Mouse (Mus musculus) CD8-positive naive resting alpha-beta T cell, adult 57 days (primary cell): ENCODE measurements around the gene Vmn1r7. TPM values are rescaled to one million over a fixed set of nuclear protein-coding genes. Genes with fewer than 3 reads are reported as not detected.

Experiments
- total RNA-seq: library from RNA; stranded (reverse); gene quantifications from one replicate; pipeline ENCODE4 v1.2.4, GENCODE M21; 2023

Vmn1r7 gene
- total RNA-seq = not detected

DNA sequence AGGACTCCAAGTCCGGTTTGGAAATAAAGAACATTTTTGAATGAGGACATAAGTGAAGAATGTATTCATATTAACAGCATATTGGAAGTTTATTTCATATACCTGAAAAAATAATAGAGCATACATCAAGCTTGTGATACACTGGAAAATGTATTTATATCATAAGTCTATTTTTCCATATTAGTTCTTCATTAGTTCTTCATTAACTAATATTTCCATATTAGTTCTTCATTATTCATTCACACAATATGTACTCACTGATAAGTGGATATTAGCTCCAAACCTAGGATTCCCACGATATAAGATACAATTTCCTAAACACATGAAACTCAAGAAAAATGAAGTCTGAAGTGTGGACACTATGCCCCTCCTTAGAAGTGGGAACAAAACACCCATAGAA is at the start of gene Vmn1r7:
TSS of gene Vmn1r7 (minus strand) at position 101 of the 400 bp plus-strand sequence.

DNA sequence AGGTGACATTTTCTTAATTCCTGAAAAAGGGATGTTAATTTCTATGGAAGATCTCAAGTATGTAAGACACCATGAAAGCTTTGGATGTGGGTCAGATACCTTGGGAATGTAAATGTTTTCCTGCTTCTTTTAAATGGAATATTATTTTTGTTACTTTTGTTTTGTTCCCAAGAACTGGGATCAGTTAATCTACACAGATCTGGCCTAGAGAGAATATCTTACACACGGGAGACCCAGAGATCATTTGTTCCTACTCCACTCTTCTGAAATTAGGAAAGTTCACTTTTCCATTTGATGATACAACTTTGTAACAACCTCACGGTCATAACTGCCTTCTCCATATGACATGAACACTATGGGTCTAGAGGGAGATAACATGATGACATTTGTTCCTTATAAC is 41.4 kb upstream of the Vmn1r7 start, which contains the start of gene Vmn1r9:
TSS of gene Vmn1r9 (plus strand) at position 301 of the 400 bp plus-strand sequence.

DNA sequence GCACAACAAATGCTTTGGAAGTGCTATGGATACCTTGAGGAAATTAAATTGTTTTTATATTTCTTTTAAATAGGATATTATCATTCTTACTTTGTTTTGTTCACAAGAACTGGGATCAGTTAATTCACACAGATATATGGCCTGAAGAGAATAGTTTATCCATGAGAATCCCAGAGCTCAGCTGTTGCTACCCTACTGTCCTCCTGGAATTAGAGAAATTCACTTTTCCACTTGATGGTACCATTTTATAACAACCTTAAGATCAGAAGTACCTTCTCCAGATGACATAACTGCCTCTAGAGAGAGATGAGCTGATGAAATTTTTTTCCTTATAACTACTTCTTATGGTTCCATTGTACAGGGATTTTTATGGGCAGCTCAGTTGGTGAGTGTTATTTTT is 6.9 kb upstream of the Vmn1r7 start, which contains the start of gene Vmn1r8:
TSS of gene Vmn1r8 (plus strand) at position 301 of the 400 bp plus-strand sequence.

DNA sequence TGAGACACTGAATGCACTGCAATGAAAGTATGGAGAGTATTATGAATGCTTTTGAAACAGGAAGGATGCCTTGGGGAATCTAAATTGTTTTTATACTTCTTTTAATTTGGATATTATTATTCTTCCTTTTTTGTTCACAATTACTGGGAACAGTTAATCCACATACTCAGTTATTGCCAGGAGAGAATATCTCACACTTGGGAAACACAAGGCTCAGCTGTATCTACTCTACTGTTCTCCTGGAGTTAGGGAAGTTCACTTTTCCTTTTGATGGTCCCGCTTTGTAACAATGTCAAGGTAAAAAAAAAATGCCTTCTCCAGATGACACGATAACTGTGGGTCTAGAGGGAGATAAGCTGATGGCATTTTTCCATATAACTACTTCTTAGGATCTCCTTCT is 28.2 kb downstream of the Vmn1r7 start, which contains the start of gene Vmn1r6:
TSS of gene Vmn1r6 (plus strand) at position 301 of the 400 bp plus-strand sequence.

Other genes starting within 250 kb of the Vmn1r7 start
- gene Kbtbd2, start 227.5 kb downstream of the Vmn1r7 start, total RNA-seq = 95.0 TPM
- gene Fkbp9, start 193.3 kb downstream of the Vmn1r7 start, total RNA-seq = not detected
- 51.7 TPM for gene Nt5c3, start 101.4 kb downstream of the Vmn1r7 start, total RNA-seq
- gene Vmn1r4, start 101.3 kb downstream of the Vmn1r7 start, total RNA-seq = 0.24 TPM
- not detected for gene Vmn1r5, start 55.1 kb downstream of the Vmn1r7 start, total RNA-seq
- not detected for gene Vmn1r6, start 28.1 kb downstream of the Vmn1r7 start, total RNA-seq
- gene Vmn1r8, start 7.0 kb upstream of the Vmn1r7 start, total RNA-seq = not detected
- not detected for gene Vmn1r9, start 41.5 kb upstream of the Vmn1r7 start, total RNA-seq
- not detected for gene Vmn1r10, start 84.1 kb upstream of the Vmn1r7 start, total RNA-seq
- not detected for gene Vmn1r11, start 108.1 kb upstream of the Vmn1r7 start, total RNA-seq
- 0.06 TPM for gene Vmn1r12, start 131.6 kb upstream of the Vmn1r7 start, total RNA-seq
- not detected for gene Vmn1r13, start 178.0 kb upstream of the Vmn1r7 start, total RNA-seq
- not detected for gene Vmn1r14, start 206.4 kb upstream of the Vmn1r7 start, total RNA-seq
- not detected for gene Vmn1r15, start 232.6 kb upstream of the Vmn1r7 start, total RNA-seq